Mouse (Mus musculus) kidney, adult 11 months (tissue): Measurements from ENCODE around the gene Ankef1.

Source experiments
- DNase-seq: peaks from one replicate; pipeline ENCODE4 v3.0.0; 2022

Ankef1 gene

GRCm38 (mm10) chr2:136501651-136502050 is at the start of gene Ankef1:
Ankef1 (plus strand) TSS chr2:136501910.
- DNase-seq: no peak

- peak; percentile 7 for DNase-seq
These were observed 45.2 kb upstream of the Ankef1 start for GRCm38 (mm10) chr2:136456468-136456867.

GRCm38 (mm10) chr2:136456875-136457274 is 44.8 kb upstream of the Ankef1 start:
- no peak for DNase-seq

- DNase-seq: no peak
These were observed 24.1 kb upstream of the Ankef1 start for GRCm38 (mm10) chr2:136477656-136478055.

GRCm38 (mm10) chr2:136482269-136482668 is 19.4 kb upstream of the Ankef1 start:
- DNase-seq: no peak

- DNase-seq: no peak
These were observed 18.7 kb upstream of the Ankef1 start for GRCm38 (mm10) chr2:136483058-136483457.

GRCm38 (mm10) chr2:136484955-136485354 is 16.8 kb upstream of the Ankef1 start:
- DNase-seq: no peak

- DNase-seq: no peak
These were observed 16.3 kb upstream of the Ankef1 start for GRCm38 (mm10) chr2:136485401-136485800.

- peak; percentile 11 for DNase-seq
These were observed 15.7 kb upstream of the Ankef1 start for GRCm38 (mm10) chr2:136485815-136486619.

- no peak for DNase-seq
These were observed 14.7 kb upstream of the Ankef1 start for GRCm38 (mm10) chr2:136486986-136487385.

GRCm38 (mm10) chr2:136511073-136511472 is 9.4 kb downstream of the Ankef1 start:
- no peak for DNase-seq

GRCm38 (mm10) chr2:136511756-136512155 is 10.0 kb downstream of the Ankef1 start:
- DNase-seq: no peak

- no peak for DNase-seq
These were observed 11.1 kb downstream of the Ankef1 start for GRCm38 (mm10) chr2:136512802-136513201.

- no peak for DNase-seq
These were observed 12.1 kb downstream of the Ankef1 start for GRCm38 (mm10) chr2:136513806-136514205.

GRCm38 (mm10) chr2:136515501-136515900 is 13.8 kb downstream of the Ankef1 start:
- DNase-seq: no peak

GRCm38 (mm10) chr2:136528937-136529336 is 27.2 kb downstream of the Ankef1 start:
- DNase-seq: no peak

GRCm38 (mm10) chr2:136532033-136532432 is 30.3 kb downstream of the Ankef1 start:
- DNase-seq: peak; percentile 58

- DNase-seq: no peak
These were observed 56.3 kb downstream of the Ankef1 start for GRCm38 (mm10) chr2:136558020-136558419.

- DNase-seq: no peak
These were observed 60.6 kb downstream of the Ankef1 start for GRCm38 (mm10) chr2:136562336-136562735.

- no peak for DNase-seq
These were observed 69.1 kb downstream of the Ankef1 start for GRCm38 (mm10) chr2:136570856-136571255.

- no peak for DNase-seq
These were observed 81.1 kb downstream of the Ankef1 start for GRCm38 (mm10) chr2:136582762-136583161.

- DNase-seq: no peak
These were observed 87.1 kb downstream of the Ankef1 start for GRCm38 (mm10) chr2:136588811-136589210.

GRCm38 (mm10) chr2:136596451-136596850 is 94.7 kb downstream of the Ankef1 start:
- DNase-seq: no peak

GRCm38 (mm10) chr2:136598743-136599142 is 97.0 kb downstream of the Ankef1 start:
- DNase-seq: no peak

GRCm38 (mm10) chr2:136600651-136601170 is 99.0 kb downstream of the Ankef1 start:
- DNase-seq: no peak
